Mouse (Mus musculus) G1E (cell line): Measurements from ENCODE around the gene Polr1a.

Experiments used
- CTCF ChIP-seq: IDR thresholded peaks from 2 replicates; pipeline ENCODE4 v1.5.1; 2012; ENCODE audit warnings: low read depth, low read length, inconsistent platforms, mixed read lengths
- GATA1 ChIP-seq: IDR thresholded peaks from 2 replicates; pipeline ENCODE4 v1.6.1; 2012; ENCODE audit warnings: borderline replicate concordance, low read length, inconsistent platforms, mixed read lengths
- POLR2AphosphoS5 ChIP-seq: IDR thresholded peaks from 2 replicates; pipeline ENCODE4 v1.6.1; 2012; ENCODE audit warnings: low read depth, low read length, inconsistent platforms; ENCODE audit not compliant: insufficient replicate concordance
- TAL1 ChIP-seq: conservative IDR thresholded peaks from 2 replicates; pipeline ENCODE4 v1.6.1; 2012; ENCODE audit warnings: low read depth, low read length, inconsistent platforms, mixed read lengths

DNA sequence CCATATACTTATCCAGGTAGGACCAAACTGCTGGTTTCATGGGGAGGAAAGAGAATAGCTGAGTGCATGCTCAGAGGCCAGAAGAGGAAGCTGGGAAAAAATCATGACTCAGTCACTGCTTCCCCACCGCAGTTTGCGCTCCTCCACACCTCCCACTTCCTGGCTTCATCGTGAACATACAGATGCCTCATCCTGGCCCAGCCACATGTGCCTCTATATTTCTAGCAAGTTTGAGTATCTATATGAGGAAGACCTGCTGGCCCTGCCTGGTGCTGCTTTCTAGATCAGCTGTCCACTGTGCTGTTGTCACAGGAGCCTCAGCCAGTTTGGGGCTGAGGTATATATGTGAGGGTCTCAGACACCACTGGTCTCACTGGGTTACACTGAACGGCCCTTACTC is 72.6 kb downstream of the Polr1a start:
- TF ChIP-seq CTCF (no peak), GATA1 (no peak), POLR2AphosphoS5 (no peak), TAL1 (no peak)
